Mouse (Mus musculus) activated CD4-positive, CD25-positive, alpha-beta regulatory T cell, adult 4 months (primary cell): ENCODE measurements around the gene Rbl1. TPM values are rescaled to one million over a fixed set of nuclear protein-coding genes. Genes with fewer than 3 reads are reported as not detected.
"Not testable (repeated sequence)": the region's sequence is repeated elsewhere in the genome, so short reads cannot be mapped to it uniquely, and the experiment has no call there.

ENCODE experiments used
- ATAC-seq: one replicate; pipeline ENCODE4 v1.8.0; 2017
- polyA plus RNA-seq, 2 experiments: library from polyadenylated mRNA; unstranded; fragments of 100-300 nt; shearing (Covaris generic); gene quantifications; one replicate each; pipeline ENCODE4 v1.2.1; 2017

Gene Rbl1
- polyA plus RNA-seq, 2 experiments from 2014 or later = 22.1 to 22.4 TPM

GRCm38 (mm10) chr2:157170626-157171025 is 33.7 kb downstream of the Rbl1 start:
- no peak for ATAC-seq

- ATAC-seq = no peak
Measured at GRCm38 (mm10) chr2:157170166-157170565, 34.2 kb downstream of the Rbl1 start.

GRCm38 (mm10) chr2:157166371-157167080 is 37.8 kb downstream of the Rbl1 start:
- ATAC-seq = no peak

DNA sequence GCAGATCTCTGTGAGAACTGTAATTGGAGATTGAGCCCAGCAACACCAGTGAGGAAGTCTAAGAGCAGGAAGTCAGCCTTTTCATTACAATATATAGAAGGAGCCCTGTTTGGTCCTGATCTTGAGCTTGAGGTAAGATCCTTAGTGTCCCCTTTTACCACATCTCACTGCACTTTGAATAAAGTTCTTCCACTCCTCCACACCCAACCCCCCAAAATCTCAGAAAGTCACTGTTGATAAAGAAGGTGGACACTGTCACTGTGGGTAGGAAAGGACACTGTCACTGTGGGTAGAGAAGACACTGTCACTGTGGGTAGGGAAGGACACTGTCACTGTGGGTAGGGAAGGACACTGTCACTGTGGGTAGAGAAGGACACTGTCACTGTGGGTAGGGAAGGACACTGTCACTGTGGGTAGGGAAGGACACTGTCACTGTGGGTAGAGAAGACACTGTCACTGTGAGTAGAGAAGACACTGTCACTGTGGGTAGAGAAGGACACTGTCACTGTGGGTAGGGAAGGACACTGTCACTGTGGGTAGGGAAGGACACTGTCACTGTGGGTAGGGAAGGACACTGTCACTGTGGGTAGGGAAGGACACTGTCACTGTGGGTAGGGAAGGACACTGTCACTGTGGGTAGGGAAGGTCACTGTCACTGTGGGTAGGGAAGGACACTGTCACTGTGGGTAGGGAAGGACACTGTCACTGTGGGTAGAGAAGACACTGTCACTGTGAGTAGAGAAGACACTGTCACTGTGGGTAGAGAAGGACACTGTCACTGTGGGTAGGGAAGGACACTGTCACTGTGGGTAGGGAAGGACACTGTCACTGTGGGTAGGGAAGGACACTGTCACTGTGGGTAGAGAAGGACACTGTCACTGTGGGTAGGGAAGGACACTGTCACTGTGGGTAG is 38.8 kb downstream of the Rbl1 start:
- not testable (repeated sequence) for ATAC-seq

DNA sequence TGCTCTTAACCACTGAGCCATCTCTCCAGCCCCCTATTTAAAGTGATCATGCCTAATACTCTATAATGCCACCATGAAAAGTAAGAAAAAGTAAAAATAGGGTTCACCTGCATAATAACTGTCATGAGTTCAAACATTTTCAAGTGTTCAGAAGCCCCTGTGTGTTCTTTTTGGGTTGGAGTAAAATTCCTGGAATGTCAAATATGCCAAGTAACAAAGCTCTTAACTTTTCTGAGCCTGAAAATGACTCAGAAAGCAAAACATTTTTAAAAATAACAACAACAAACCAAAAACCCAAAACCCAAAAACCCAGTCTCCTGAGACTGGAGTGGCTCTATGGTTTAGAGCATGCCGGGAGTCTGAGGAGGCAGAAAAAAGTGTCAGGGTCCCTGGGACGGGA is 40.2 kb downstream of the Rbl1 start:
- no peak for ATAC-seq

- no peak for ATAC-seq
Measured at GRCm38 (mm10) chr2:157156079-157156478, 48.3 kb downstream of the Rbl1 start.

DNA sequence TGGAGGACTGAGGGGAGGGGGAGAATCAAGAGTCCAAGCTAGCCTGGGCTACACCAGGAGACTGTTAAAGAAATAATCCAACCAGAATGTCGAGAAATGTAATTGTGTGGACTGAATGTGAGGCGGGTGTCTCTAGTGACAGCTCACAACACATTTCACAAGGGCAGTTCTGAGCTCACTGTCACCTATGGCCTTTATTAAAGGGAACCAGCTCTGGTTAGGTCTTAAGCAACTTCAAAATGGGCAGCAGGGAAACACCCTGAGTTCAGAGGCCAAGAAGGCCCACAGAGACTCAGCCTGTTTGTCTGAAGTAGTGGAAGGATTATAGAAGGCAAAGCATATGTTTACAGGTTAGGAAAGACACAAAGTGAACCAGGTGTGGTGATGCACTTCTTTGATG is 51.1 kb downstream of the Rbl1 start:
- ATAC-seq = no peak

DNA sequence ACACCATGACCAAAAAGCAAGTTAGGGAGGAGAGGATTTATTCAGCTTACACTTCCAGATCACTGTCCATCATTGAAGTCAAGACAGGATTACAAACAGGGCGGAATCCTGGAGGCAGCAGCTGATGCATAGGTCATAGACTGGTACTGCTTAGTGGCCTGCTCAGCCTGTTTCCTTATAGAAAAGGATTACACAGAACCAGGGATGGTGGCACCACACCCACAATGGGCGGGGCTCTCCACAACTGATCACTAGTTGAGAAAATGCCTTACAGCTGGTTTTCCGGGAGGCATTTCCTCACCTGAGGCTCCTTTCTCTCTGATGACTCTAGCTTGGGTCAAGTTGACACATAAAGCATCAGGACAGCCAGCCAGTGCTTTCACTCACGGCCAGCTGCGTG is 55.9 kb downstream of the Rbl1 start:
- ATAC-seq = no peak

GRCm38 (mm10) chr2:157147397-157148020 is 56.8 kb downstream of the Rbl1 start:
- ATAC-seq = peak; percentile 79

DNA sequence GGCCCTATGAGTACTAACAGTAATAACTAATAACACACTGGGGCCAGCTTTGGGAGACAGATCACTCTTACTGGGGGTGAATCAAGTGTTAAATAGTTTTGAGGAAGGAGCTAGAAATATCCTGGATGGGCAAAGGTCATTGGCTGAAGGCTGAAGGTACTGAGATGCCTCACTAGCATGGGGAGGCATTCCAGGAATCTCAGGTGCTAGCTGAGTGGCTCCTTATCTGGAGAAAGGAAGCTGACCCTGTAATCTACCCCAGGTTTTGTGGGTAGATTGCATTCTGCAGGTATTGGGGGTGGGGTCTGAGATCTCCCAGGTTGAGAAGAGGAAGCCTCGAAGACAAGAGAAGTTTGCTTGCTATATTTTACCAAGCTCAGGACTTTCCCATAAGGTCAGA is 59.2 kb downstream of the Rbl1 start:
- ATAC-seq = no peak

DNA sequence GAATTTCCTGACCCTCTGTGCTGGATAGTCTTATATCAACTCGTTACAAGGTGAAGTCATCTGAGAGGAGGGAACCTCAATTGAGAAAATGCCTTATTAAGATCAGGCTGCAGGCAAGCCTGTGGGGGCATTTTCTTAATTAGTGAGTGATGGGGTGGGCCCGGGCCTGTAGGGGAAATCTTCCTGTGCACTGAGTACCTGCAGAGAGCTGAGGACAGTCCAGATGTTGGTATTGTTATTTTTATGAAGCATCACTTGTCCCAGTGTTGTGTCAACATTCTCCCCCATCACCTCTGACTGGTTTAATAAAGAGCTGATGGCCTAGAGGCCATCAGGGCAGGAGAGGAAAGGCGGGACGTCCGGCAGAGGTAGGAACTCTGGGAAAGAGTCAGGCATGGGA is 60.2 kb downstream of the Rbl1 start:
- no peak for ATAC-seq

DNA sequence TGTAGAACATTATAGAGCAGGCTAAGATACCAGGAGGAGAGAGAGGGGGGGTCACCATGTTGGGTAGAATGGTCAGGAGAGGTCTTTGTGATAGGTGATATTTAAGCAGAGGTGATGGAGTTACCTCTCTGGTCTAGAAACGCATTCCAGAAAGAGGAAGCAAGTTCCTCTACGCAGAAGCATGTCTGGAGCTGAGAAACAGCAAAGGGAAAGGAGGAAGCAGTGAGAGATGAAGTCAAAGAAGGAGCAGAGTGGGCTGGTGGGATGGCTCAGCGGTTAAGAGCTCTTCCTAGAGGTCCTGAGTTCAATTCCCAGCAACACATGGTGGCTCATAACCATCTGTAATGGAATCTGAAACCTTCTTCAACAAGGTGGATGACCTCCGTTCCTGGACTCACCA is 62.4 kb downstream of the Rbl1 start:
- no peak for ATAC-seq

DNA sequence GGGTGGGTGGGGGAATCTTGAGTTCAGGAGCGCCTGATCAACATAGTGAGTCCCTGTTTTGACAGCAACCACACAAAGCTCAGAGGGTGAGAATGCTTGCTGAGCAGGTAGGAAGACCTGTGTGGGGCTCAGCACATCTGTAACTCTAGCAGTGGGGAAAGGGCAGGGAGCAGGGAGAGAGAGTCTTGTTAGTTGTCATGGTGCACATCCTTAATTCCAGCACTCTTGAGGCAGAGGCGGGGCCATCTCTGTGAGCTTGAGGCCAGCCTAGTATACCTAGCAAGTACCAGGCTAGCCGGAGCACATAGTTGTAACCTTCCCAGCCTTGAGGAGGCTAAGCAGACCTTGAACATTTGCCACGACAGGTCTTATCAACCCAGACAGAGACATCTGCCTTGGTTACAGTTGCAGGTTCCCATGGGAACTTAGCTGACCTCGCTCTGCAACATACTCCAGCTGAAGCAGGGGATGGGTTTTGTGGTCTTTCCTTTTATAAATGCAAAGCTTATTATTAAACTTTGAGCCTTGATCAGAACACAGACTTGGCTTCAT is 65.0 kb downstream of the Rbl1 start:
- ATAC-seq = no peak

DNA sequence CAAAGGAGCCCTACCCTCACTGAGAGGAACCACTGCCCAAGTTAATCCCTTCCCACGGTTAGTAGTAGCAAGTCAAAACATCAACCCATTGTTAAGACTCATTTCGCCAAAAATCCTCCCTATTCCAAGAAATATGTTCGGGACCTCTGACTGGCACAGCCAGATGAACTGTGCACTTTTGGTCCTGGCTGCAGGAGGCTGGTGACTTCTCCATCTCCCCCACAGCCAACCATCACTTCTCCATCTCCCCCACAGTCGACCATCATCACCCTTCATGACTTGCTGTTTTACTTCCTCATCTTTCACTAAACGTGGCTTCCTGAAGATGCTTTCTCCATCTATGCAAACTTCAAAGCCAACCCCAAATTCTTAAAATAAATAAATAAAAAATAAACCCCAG is 65.5 kb downstream of the Rbl1 start:
- ATAC-seq = no peak

- ATAC-seq = peak; percentile 33
Measured at GRCm38 (mm10) chr2:157137959-157138731, 66.2 kb downstream of the Rbl1 start.

DNA sequence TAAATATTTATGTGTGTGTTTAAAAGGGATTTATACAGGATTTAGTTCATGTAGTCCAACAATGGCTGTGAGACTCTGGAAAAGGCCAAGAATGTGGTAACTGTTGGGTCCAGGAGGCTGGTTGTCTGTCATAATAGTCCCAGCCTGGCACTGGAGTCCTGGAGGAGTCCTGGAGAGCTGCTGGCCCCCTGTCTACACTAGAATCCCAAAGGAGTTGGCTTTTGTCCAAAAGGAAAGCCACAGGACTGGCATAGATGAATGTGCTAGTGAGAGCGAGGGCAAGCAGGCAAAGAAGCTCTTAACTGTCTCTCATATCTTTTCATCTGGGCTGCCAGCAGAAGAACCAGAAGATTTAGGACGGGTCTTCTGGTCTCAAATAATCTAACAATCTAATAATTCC is 67.7 kb downstream of the Rbl1 start:
- no peak for ATAC-seq

DNA sequence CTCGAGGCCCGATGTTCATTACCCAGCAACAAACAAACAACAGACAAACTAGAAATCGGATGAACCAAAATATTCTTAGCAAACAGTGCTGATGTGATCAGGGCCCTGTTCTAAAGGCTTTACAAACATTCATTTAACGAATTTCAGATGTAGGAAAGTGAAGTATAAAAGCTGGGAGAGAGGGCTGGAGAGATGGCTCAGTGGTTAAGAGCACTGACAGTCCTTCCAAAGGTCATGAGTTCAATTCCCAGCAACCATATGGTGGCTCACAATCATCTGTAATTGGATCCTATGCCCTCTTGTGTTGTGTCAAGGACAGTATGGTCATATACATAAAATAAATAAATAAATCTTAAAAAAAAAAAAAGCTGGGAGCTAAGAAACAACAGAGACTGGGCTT is 68.2 kb downstream of the Rbl1 start:
- ATAC-seq = no peak

DNA sequence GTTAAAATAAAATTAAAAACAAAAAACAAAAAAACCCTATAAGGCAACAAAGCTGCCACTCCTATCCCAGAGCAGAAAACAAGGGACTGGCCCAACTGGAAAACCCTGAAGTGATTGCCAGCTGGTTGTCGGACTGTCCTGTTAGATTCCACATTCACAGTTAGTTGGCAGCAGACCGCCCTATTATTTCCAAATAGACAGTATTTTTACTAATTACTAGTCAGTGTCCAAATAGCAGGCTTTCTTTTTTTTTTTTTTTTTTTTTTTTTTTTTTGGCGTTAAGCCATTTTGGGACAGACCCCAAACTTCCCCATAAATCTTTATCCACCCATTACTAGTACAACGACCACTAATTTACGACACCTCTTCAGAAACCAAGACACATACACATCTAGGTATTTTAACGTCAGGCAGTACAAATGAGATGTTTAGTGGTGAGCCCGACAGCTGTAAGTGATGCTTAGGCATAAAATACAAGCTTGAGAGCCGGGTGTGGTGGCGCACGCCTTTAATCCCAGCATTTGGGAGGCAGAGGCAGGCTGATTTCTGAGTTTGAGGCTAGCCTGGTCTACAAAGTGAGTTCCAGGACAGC is 68.7 kb downstream of the Rbl1 start:
- no peak for ATAC-seq

DNA sequence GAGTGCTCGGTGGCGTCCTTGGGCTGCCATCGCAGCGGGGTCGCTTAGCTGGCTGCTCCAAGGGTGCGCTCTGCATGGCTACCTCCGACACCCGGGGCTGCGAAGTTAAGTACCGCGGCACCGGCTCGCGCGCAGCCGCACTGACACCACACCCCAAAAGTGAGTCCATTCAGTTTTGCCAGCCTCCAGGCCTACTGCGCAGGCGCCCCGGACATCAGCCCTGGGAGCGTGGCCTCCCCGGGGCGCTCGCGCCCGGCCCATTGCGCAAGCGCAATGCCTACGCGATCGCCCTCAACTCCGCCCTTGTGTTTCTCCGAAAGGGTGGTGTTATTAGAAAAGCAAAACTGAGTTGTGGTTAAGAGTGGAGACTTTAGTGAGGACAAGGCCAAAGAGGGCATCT is 69.3 kb downstream of the Rbl1 start, which contains the start of gene Samhd1:
TSS of gene Samhd1 (minus strand) at position 252 of the 400 bp plus-strand sequence.
- ATAC-seq = peak; percentile 60

- no peak for ATAC-seq
Measured at GRCm38 (mm10) chr2:157134479-157134931, 69.8 kb downstream of the Rbl1 start.

GRCm38 (mm10) chr2:157133769-157134478 is 70.4 kb downstream of the Rbl1 start:
- ATAC-seq = no peak
